Mouse (Mus musculus) brain, embryonic 14.5 days (tissue): ENCODE measurements around the gene Cnksr1. TPM values are rescaled to one million over a fixed set of nuclear protein-coding genes. Genes with fewer than 3 reads are reported as not detected.
"Not testable (repeated sequence)": the region's sequence is repeated elsewhere in the genome, so short reads cannot be mapped to it uniquely, and the experiment has no call there.

Experiments used
- DNase-seq: peaks from one replicate; pipeline ENCODE4 v3.0.0-alpha.2; 2011; ENCODE audit warnings: low read depth
- CTCF ChIP-seq: fragments of 200-500 bp; IDR thresholded peaks from 2 replicates; pipeline ENCODE4 v1.5.1; 2012; ENCODE audit warnings: inconsistent platforms, mild to moderate bottlenecking, moderate library complexity, borderline replicate concordance; ENCODE audit not compliant: insufficient read depth, insufficient read length; ENCODE audit errors: extremely low read depth
- POLR2A ChIP-seq: fragments of 200-500 bp; IDR thresholded peaks from 2 replicates; pipeline ENCODE4 v1.6.1; 2012; ENCODE audit warnings: mild to moderate bottlenecking, inconsistent platforms, borderline replicate concordance; ENCODE audit not compliant: poor library complexity, insufficient read depth, insufficient read length, severe bottlenecking; ENCODE audit errors: extremely low read depth
- polyA plus RNA-seq: library from polyadenylated mRNA; depleted of rRNA; stranded (reverse); fragments of >200 nt; gene quantifications from 2 replicates; pipeline ENCODE4 v1.2.3, GENCODE M21; 2012; rRNA removed

Cnksr1 gene
- polyA plus RNA-seq, result 0.30 and 0.34 TPM in 2 replicates

GRCm38 (mm10) chr4:134238279-134238651 is at the start of gene Cnksr1:
Gene Cnksr1 (minus strand): TSS chr4:134238399.
- DNase-seq, result peak; percentile 33
- TF ChIP-seq POLR2A, result no peak

GRCm38 (mm10) chr4:134287575-134288025 is 49.4 kb upstream of the Cnksr1 start, which contains the start of gene Pdik1l:
Gene Pdik1l (minus strand): TSS chr4:134287895.
- peak; percentile 94 for DNase-seq
- TF ChIP-seq CTCF (no peak), POLR2A (no peak; the same call in 1 of the 2 replicates)

- peak; percentile 97 for DNase-seq
- TF ChIP-seq POLR2A, result peak; percentile 97
- TF ChIP-seq CTCF, result peak; percentile 22; the same call in 1 of the 2 replicates
Measured at GRCm38 (mm10) chr4:134287168-134287564, 49.0 kb upstream of the Cnksr1 start.

- no peak for DNase-seq
Measured at GRCm38 (mm10) chr4:134286226-134287167, 48.3 kb upstream of the Cnksr1 start.

GRCm38 (mm10) chr4:134284942-134285341 is 46.7 kb upstream of the Cnksr1 start:
- no peak for TF ChIP-seq CTCF
- TF ChIP-seq POLR2A, result no peak
- DNase-seq, result no peak

More at GRCm38 (mm10) chr4:134286226-134287167, 48.3 kb upstream of the Cnksr1 start:
- TF ChIP-seq POLR2A (no peak), CTCF (no peak)

GRCm38 (mm10) chr4:134273417-134274345 is 35.5 kb upstream of the Cnksr1 start:
- DNase-seq, result no peak
- no peak for TF ChIP-seq CTCF
- no peak for TF ChIP-seq POLR2A

GRCm38 (mm10) chr4:134272731-134273416 is 34.7 kb upstream of the Cnksr1 start:
- TF ChIP-seq CTCF (no peak), POLR2A (no peak)
- no peak for DNase-seq

- TF ChIP-seq POLR2A, result no peak
- TF ChIP-seq CTCF, result no peak
- no peak for DNase-seq
Measured at GRCm38 (mm10) chr4:134271979-134272378, 33.8 kb upstream of the Cnksr1 start.

- DNase-seq, result not testable (repeated sequence)
Measured at GRCm38 (mm10) chr4:134269622-134270021, 31.4 kb upstream of the Cnksr1 start.

- no peak for TF ChIP-seq CTCF
- no peak for TF ChIP-seq POLR2A
- DNase-seq, result no peak
Measured at GRCm38 (mm10) chr4:134268102-134268655, 30.0 kb upstream of the Cnksr1 start.
